24 mouse cellular contexts compared by ENCODE assay signal in the genomic region with DNA sequence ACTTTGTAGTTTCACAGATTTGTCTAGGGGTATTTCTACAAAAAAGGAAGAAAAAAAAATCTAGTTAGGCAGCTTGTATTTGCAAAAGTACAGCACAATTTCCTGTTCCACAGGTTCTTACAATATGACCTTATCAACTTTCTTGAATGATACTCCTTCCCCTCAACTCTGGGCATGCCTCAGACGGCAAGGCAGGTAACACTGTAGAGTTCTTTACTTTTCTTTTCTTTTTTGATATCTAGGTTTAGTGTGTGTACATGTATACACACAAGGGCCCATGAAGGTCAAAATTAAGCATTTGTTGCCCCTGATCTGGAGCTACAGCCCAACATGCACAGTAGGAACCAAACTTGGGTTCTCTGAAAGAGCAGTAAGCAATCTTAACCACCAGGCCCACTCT.
"Had no signal": no experiment of that assay in that cellular context is flagged by ENCODE, and none has a peak within 500 bp of the region (broad histone marks: within the 10 kb centered on the region; RNA-seq: fewer than 3 reads in every experiment).

No protein-coding gene starts in this region.

- H3K36me3 ChIP-seq: heart, embryonic 13.5 days; heart, embryonic 15.5 days; hindbrain, embryonic 13.5 days; hindbrain, embryonic 15.5 days; kidney, embryonic 15.5 days; limb, embryonic 13.5 days had no signal

- H3K27me3 ChIP-seq: heart, embryonic 13.5 days; heart, embryonic 15.5 days; hindbrain, embryonic 13.5 days; hindbrain, embryonic 15.5 days; kidney, embryonic 15.5 days; limb, embryonic 13.5 days had no signal

- DNase-seq: gastrocnemius, adult 2 months; gastrocnemius, postnatal 10 days; gastrocnemius, postnatal 25 days; heart, adult 18-20 months; heart, postnatal 14 days; heart, postnatal 36 days; kidney, adult 11 months; kidney, adult 2 months; kidney, adult 9 months; kidney, postnatal 14 days; kidney, postnatal 36 days; layer of hippocampus, adult 9-11 months; liver had no signal

- H3K9me3 ChIP-seq: heart, embryonic 13.5 days; heart, embryonic 15.5 days; hindbrain, embryonic 13.5 days; hindbrain, embryonic 15.5 days; kidney, embryonic 15.5 days; limb, embryonic 13.5 days had no signal

- H3K4me3 ChIP-seq: gastrocnemius, adult 2 months; heart, embryonic 13.5 days; heart, embryonic 15.5 days; hindbrain, embryonic 13.5 days; hindbrain, embryonic 15.5 days; kidney, embryonic 15.5 days; left cerebral cortex, adult 2 months; limb, embryonic 13.5 days had no signal

- H3K27ac ChIP-seq: gastrocnemius, adult 2 months; heart, embryonic 13.5 days; heart, embryonic 15.5 days; hindbrain, embryonic 13.5 days; hindbrain, embryonic 15.5 days; hindbrain, postnatal 0 days; kidney, embryonic 15.5 days; kidney, postnatal 0 days; left cerebral cortex, adult 2 months; limb, embryonic 13.5 days had no signal

- H3K4me2 ChIP-seq: heart, embryonic 11.5 days; heart, embryonic 13.5 days; heart, embryonic 15.5 days; hindbrain, embryonic 13.5 days; hindbrain, embryonic 15.5 days; kidney, embryonic 15.5 days; limb, embryonic 13.5 days had no signal

- ATAC-seq: forebrain, embryonic 16.5 days; hindbrain, postnatal 0 days had no signal

- H3K9ac ChIP-seq: heart, embryonic 13.5 days; heart, embryonic 15.5 days; hindbrain, embryonic 13.5 days; hindbrain, embryonic 15.5 days; kidney, embryonic 15.5 days; limb, embryonic 13.5 days had no signal

- H3K4me1 ChIP-seq: heart, embryonic 13.5 days; heart, embryonic 15.5 days; hindbrain, embryonic 13.5 days; hindbrain, embryonic 15.5 days; kidney, embryonic 15.5 days; limb, embryonic 13.5 days had no signal
